Mouse (Mus musculus) ES-E14 (cell line): ENCODE data around the gene Cipc. TPM values are rescaled to one million over a fixed set of nuclear protein-coding genes. Genes with fewer than 3 reads are reported as not detected.

Source experiments
- DNase-seq: peaks from one replicate; pipeline ENCODE4 v3.0.0-alpha.2; 2013; ENCODE audit warnings: low read depth, low spot score
- H3K27ac ChIP-seq: 2 replicates; pipeline ENCODE4 v1.5.1; 2012; ENCODE audit warnings: low read depth, mild to moderate bottlenecking, low read length, moderate library complexity, mixed read lengths; ENCODE audit not compliant: poor library complexity, insufficient read depth, severe bottlenecking
- H3K36me3 ChIP-seq: 2 replicates; pipeline ENCODE4 v1.6.1; 2012; ENCODE audit warnings: mild to moderate bottlenecking, low read length, moderate library complexity, mixed read lengths; ENCODE audit not compliant: control insufficient read depth, poor library complexity, insufficient read depth, severe bottlenecking
- H3K4me1 ChIP-seq, 2 experiments: fragments of 150-350 bp in 1 of 2; sonication (generic) in 1 of 2; 2 replicates each; pipeline ENCODE4 v1.6.1; 2012; ENCODE audit warnings: low read length in 2 of 2, mild to moderate bottlenecking in 1 of 2, mixed read lengths in 1 of 2; ENCODE audit not compliant: control insufficient read depth in 2 of 2, insufficient read depth in 2 of 2, poor library complexity in 1 of 2
- H3K4me3 ChIP-seq, 2 experiments: fragments of 150-350 bp in 1 of 2; sonication (generic) in 1 of 2; 2 replicates each; pipeline ENCODE4 v1.5.1; 2012; ENCODE audit warnings: low read length in 2 of 2, low read depth in 1 of 2, mild to moderate bottlenecking in 1 of 2, mixed read lengths in 1 of 2; ENCODE audit not compliant: insufficient read depth in 1 of 2, poor library complexity in 1 of 2, severe bottlenecking in 1 of 2
- H3K9ac ChIP-seq: 2 replicates; pipeline ENCODE4 v1.6.1; 2012; ENCODE audit warnings: low read depth, mild to moderate bottlenecking, low read length, mixed read lengths; ENCODE audit not compliant: poor library complexity, insufficient read depth, severe bottlenecking
- H3K9me3 ChIP-seq: fragments of 150-350 bp; sonication (generic); 2 replicates; pipeline ENCODE4 v1.6.1; 2012; ENCODE audit warnings: low read depth, mild to moderate bottlenecking, low read length; ENCODE audit not compliant: control insufficient read depth, insufficient read depth
- CHD2 ChIP-seq: IDR thresholded peaks from 2 replicates; pipeline ENCODE4 v1.6.1; 2014; ENCODE audit warnings: mild to moderate bottlenecking, low read depth, low read length, inconsistent platforms
- HCFC1 ChIP-seq: IDR thresholded peaks from 2 replicates; pipeline ENCODE4 v1.6.1; 2012; ENCODE audit warnings: low read length, inconsistent platforms, borderline replicate concordance; ENCODE audit not compliant: insufficient read depth
- MAFK ChIP-seq: IDR thresholded peaks from 2 replicates; pipeline ENCODE4 v1.6.1; 2014; ENCODE audit warnings: mild to moderate bottlenecking, low read depth, low read length, inconsistent platforms; ENCODE audit not compliant: insufficient read depth
- ZC3H11A ChIP-seq: IDR thresholded peaks from 2 replicates; pipeline ENCODE4 v1.6.1; 2012; ENCODE audit warnings: low read depth, mild to moderate bottlenecking, inconsistent platforms, low read length, borderline replicate concordance
- ZNF384 ChIP-seq: IDR thresholded peaks from 2 replicates; pipeline ENCODE4 v1.6.1; 2012; ENCODE audit warnings: low read depth, low read length, inconsistent platforms
- in situ Hi-C, 2 experiments: fragments of 600-800 bp; cut with MboI; formaldehyde crosslinking; loops; one replicate each; pipeline ENCODE4 v1.15.1; 2025; ENCODE audit warnings: low sequenced_read_pairs in 2 of 2, inconsistent platforms in 1 of 2; ENCODE audit not compliant: unreplicated experiment in 2 of 2
- total RNA-seq: library from RNA; depleted of rRNA; stranded (reverse); fragments of 300-350 nt; gene quantifications from 2 replicates; pipeline ENCODE4 v1.2.3, GENCODE M21; 2012

Cipc gene
- total RNA-seq, 1 experiment, result 26.5 TPM

- in situ Hi-C loops, result no loop called here
- Histone ChIP-seq H3K9me3 (no peaks in the 10 kb centered on the region), H3K27ac (peak overlapping the region; percentile 62; the same call in 1 of the 2 replicates), H3K36me3 (no peaks in the 10 kb centered on the region), H3K4me3 (no peak overlapping the region), H3K9ac (no peak overlapping the region), H3K4me1 (peaks cover 31 to 45% of the 10 kb centered on the region in 2 experiments)
- TF ChIP-seq ZC3H11A (no peak), ZNF384 (no peak), CHD2 (no peak), MAFK (no peak), HCFC1 (no peak)
- DNase-seq, result no peak
These were observed 31.2 kb upstream of the Cipc start for GRCm38 (mm10) chr12:86915617-86916016.

- TF ChIP-seq CHD2, result no peak
- no peak for TF ChIP-seq ZC3H11A
- no peak for TF ChIP-seq HCFC1
- TF ChIP-seq MAFK, result no peak
- TF ChIP-seq ZNF384, result no peak
- Histone ChIP-seq H3K4me3 (peak overlapping the region in 1 of 2 experiments; percentile 25; a peak in 1 of 4 replicates), H3K36me3 (no peaks in the 10 kb centered on the region), H3K9me3 (no peaks in the 10 kb centered on the region), H3K27ac (peak overlapping the region; percentile 80), H3K9ac (peak overlapping the region; percentile 60; the same call in 1 of the 2 replicates), H3K4me1 (peaks cover 31 to 45% of the 10 kb centered on the region in 2 experiments)
- DNase-seq, result no peak
- in situ Hi-C loops, result no loop called here
These were observed 29.9 kb upstream of the Cipc start for GRCm38 (mm10) chr12:86916796-86917573.

DNA sequence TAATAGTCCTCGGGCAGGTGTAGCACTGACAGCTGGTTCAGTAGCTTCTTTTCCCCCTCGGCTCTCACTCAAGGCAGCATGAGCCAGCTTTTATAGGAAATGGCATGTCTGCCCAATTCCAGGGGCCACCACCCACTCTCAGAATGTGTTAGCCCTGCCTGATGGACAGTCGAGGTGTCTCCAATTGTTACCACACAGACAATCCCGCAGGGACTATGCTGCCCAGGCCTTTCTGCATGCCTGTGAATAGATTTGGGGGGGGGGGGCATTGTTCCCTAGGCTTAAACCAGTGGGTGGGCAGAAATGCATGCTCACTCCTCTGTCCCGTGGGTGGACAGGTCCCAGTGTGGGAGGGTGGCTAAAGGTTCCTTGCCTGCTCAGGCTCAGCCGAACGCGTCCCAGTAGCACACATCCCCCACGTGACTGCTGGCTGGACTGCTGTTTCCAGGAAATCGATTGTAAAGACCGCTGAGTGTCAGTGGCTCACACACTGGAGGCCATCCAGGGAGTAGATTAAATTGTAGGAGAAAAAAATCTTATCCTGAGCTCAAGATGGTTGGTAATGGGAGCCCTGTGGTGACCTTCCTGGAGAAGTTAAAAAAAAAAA is 28.4 kb upstream of the Cipc start:
- Histone ChIP-seq H3K4me3 (peak overlapping the region; percentile 14; a peak in 2 of 4 replicates), H3K9ac (peak overlapping the region; percentile 60; the same call in 1 of the 2 replicates), H3K9me3 (no peaks in the 10 kb centered on the region), H3K27ac (peak overlapping the region; percentile 80), H3K4me1 (peaks cover 28 to 41% of the 10 kb centered on the region in 2 experiments), H3K36me3 (no peaks in the 10 kb centered on the region)
- TF ChIP-seq HCFC1 (no peak), MAFK (no peak), ZNF384 (peak; percentile 76; the same call in 1 of the 2 replicates)
- DNase-seq, result no peak
- in situ Hi-C loops, result no loop called here

DNA sequence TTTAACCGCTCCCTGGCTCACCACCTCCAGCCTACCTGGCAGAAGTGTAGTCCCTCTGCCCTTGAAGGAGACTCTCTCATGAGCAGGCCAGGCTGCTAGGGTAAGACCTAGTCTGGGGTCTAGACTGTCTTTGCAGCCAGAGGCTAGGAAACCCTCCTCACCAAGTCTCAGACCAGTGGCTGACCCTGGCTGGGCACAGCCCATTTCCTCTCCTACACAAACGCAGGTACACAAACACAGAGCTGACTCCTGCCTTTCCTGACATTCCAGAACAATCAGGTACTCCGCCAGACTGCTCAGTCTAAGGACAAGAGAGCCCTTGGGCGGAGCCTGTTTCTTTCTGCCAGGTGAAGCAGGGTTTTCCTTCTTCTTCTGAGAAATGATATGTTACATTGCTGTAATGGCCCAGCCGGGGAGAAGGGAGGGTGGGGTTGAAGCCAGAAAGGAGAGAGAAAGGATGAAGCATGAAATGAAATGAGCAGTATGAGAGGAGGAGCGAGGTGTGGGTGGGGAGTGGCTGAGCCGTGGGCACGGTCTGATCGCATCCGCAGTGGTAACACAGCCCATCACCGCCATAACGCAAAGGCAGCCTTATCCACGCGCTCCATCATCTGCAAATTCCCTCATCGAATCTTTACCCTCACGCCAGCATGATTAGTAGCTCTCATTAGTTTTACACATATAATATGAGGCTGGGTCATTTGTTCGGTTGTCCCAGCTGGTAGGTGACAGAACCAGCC is 27.7 kb upstream of the Cipc start:
- in situ Hi-C loops, result no loop called here
- no peaks in the 10 kb centered on the region for H3K9me3 ChIP-seq
- H3K9ac ChIP-seq, result peak overlapping the region; percentile 42; the same call in 1 of the 2 replicates
- H3K36me3 ChIP-seq, result no peaks in the 10 kb centered on the region
- H3K27ac ChIP-seq, result peak overlapping the region; percentile 80
- H3K4me1 ChIP-seq, result peaks cover 28 to 38% of the 10 kb centered on the region in 2 experiments
- no peak for DNase-seq
- TF ChIP-seq ZC3H11A (no peak), ZNF384 (peak; percentile 1; the same call in 1 of the 2 replicates)
- H3K4me3 ChIP-seq, result 0 out of 4 replicates have a peak overlapping the region, but pooled peaks of 1 of the 2 experiments have one; percentile 4
